Mouse (Mus musculus) midbrain, embryonic 15.5 days (tissue): Measurements from ENCODE around the gene Myo18a. TPM values are rescaled to one million over a fixed set of nuclear protein-coding genes. Genes with fewer than 3 reads are reported as not detected.

Experiments
- ATAC-seq: fragments of 200-750 bp; cut with Nextera tagmentation; replicated peaks from 2 replicates; pipeline ENCODE4 v1.8.0; 2017; ENCODE audit warnings: moderate TSS enrichment
- H3K27ac ChIP-seq: fragments of 300-500 bp; sonication (generic); 2 replicates; pipeline ENCODE4 v1.5.1; 2015; ENCODE audit warnings: mild to moderate bottlenecking, inconsistent platforms
- H3K27me3 ChIP-seq: fragments of 300-500 bp; sonication (generic); replicated peaks from 2 replicates; pipeline ENCODE4 v1.6.1; 2015; ENCODE audit warnings: inconsistent platforms
- H3K36me3 ChIP-seq: fragments of 300-500 bp; sonication (generic); replicated peaks from 2 replicates; pipeline ENCODE4 v1.6.1; 2015; ENCODE audit warnings: inconsistent platforms
- H3K4me1 ChIP-seq: fragments of 300-500 bp; sonication (generic); 2 replicates; pipeline ENCODE4 v1.6.1; 2015; ENCODE audit warnings: inconsistent platforms
- H3K4me2 ChIP-seq: fragments of 300-500 bp; sonication (generic); 2 replicates; pipeline ENCODE4 v1.6.1; 2015; ENCODE audit warnings: inconsistent platforms, mild to moderate bottlenecking, moderate library complexity
- H3K4me3 ChIP-seq: fragments of 300-500 bp; sonication (generic); 2 replicates; pipeline ENCODE4 v1.5.1; 2015; ENCODE audit warnings: mild to moderate bottlenecking, inconsistent platforms
- H3K9ac ChIP-seq: fragments of 300-500 bp; sonication (generic); 2 replicates; pipeline ENCODE4 v1.6.1; 2015; ENCODE audit warnings: mild to moderate bottlenecking, inconsistent platforms
- H3K9me3 ChIP-seq: fragments of 300-500 bp; sonication (generic); 2 replicates; pipeline ENCODE4 v1.6.1; 2016; ENCODE audit warnings: inconsistent platforms
- WGBS: fragments of 180-500 bp; shearing (Covaris S2); methylation state at CpG from one replicate; pipeline ENCODE4 v1.1.7; 2015; ENCODE audit warnings: mixed read lengths; 5-methylcytosine and 5-hydroxymethylcytosine counted together
- polyA plus RNA-seq: library from polyadenylated mRNA; unstranded; fragments of >200 nt; fragmentation: Nextera tagmentation; extraction: Ambion mirVana; gene quantifications from 2 replicates; pipeline ENCODE4 v1.2.1, GENCODE M21; 2015

Myo18a gene
- polyA plus RNA-seq, 1 experiment from 2014 or later = 58.5 TPM

GRCm38 (mm10) chr11:77914598-77915260 is 151.7 kb downstream of the Myo18a start:
- peak overlapping the region; percentile 40 for H3K4me2 ChIP-seq
- H3K4me3 ChIP-seq = peak overlapping the region; percentile 2; the same call in 1 of the 2 replicates
- peak; percentile 35 for ATAC-seq
- H3K9me3 ChIP-seq = no peaks in the 10 kb centered on the region
- H3K36me3 ChIP-seq = no peaks in the 10 kb centered on the region
- H3K4me1 ChIP-seq = peaks cover 44% of the 10 kb centered on the region
- peak overlapping the region; percentile 55 for H3K27ac ChIP-seq
- no peak overlapping the region for H3K9ac ChIP-seq
- H3K27me3 ChIP-seq = no peaks in the 10 kb centered on the region
- 4% methylated on average over 32 of the region's 32 CpGs for WGBS

Other genes with a start within 250 kb of the Myo18a start
- 2.2 and 2.6 TPM in 2 replicates for gene Abhd15, start 248.1 kb upstream of the Myo18a start, polyA plus RNA-seq
- 12.7 and 16.7 TPM in 2 replicates for gene Trp53i13, start 247.3 kb upstream of the Myo18a start, polyA plus RNA-seq
- gene Gm10392, start 244.0 kb upstream of the Myo18a start, polyA plus RNA-seq = not detected in 2 replicates
- 23.1 and 24.2 TPM in 2 replicates for gene Taok1, start 155.4 kb upstream of the Myo18a start, polyA plus RNA-seq
- gene Nufip2, start 77.1 kb upstream of the Myo18a start, polyA plus RNA-seq = 3.6 and 4.7 TPM in 2 replicates
- gene Cryba1, start 38.0 kb upstream of the Myo18a start, polyA plus RNA-seq = 0.31 and 0.53 TPM in 2 replicates
- gene Gm10277, start 24.5 kb downstream of the Myo18a start, polyA plus RNA-seq = 2.3 and 3.0 TPM in 2 replicates
- 5.7 and 6.7 TPM in 2 replicates for gene Pipox, start 130.8 kb downstream of the Myo18a start, polyA plus RNA-seq
- 159 and 162 TPM in 2 replicates for gene Sez6, start 167.6 kb downstream of the Myo18a start, polyA plus RNA-seq
- gene Phf12, start 219.5 kb downstream of the Myo18a start, polyA plus RNA-seq = 19.2 and 20.7 TPM in 2 replicates